Mouse (Mus musculus): Measurements from ENCODE around the gene Prss48. TPM values are rescaled to one million over a fixed set of nuclear protein-coding genes. Genes with fewer than 3 reads are reported as not detected.

Prss48 gene
- not detected for total RNA-seq (2021)
- long read RNA-seq, experiment 1 = 0 reads
- long read RNA-seq, experiment 2, partial matches to known transcripts = 0 of 1 reads
- long read RNA-seq, experiment 2, other reads (novel, unspliced or antisense) = 1 of 1 reads

- peak; percentile 7 for DNase-seq
Measured at GRCm38 (mm10) chr3:86002423-86002822, at the start of gene Prss48. Prss48 (minus strand) TSS chr3:86002491.

GRCm38 (mm10) chr3:86049041-86049440 is 46.8 kb upstream of the Prss48 start:
- DNase-seq = no peak

- DNase-seq = no peak
Measured at GRCm38 (mm10) chr3:86047686-86048408, 45.6 kb upstream of the Prss48 start.

GRCm38 (mm10) chr3:86040286-86041201 is 38.3 kb upstream of the Prss48 start:
- peak; percentile 26 for DNase-seq

GRCm38 (mm10) chr3:86038648-86039047 is 36.4 kb upstream of the Prss48 start:
- DNase-seq = peak; percentile 29

GRCm38 (mm10) chr3:86037926-86038484 is 35.7 kb upstream of the Prss48 start:
- DNase-seq = no peak

- DNase-seq = no peak
Measured at GRCm38 (mm10) chr3:86033455-86034090, 31.3 kb upstream of the Prss48 start.

- DNase-seq = peak; percentile 12
Measured at GRCm38 (mm10) chr3:86030566-86030965, 28.3 kb upstream of the Prss48 start.

- no peak for DNase-seq
Measured at GRCm38 (mm10) chr3:86028658-86029375, 26.5 kb upstream of the Prss48 start.

GRCm38 (mm10) chr3:86025341-86026137 is 23.2 kb upstream of the Prss48 start:
- no peak for DNase-seq

GRCm38 (mm10) chr3:86024065-86024795 is 21.9 kb upstream of the Prss48 start:
- no peak for DNase-seq

- no peak for DNase-seq
Measured at GRCm38 (mm10) chr3:86021651-86022050, 19.4 kb upstream of the Prss48 start.

GRCm38 (mm10) chr3:86020921-86021650 is 18.8 kb upstream of the Prss48 start:
- DNase-seq = no peak

GRCm38 (mm10) chr3:86017484-86017883 is 15.2 kb upstream of the Prss48 start:
- DNase-seq = no peak

- DNase-seq = no peak
Measured at GRCm38 (mm10) chr3:86016965-86017364, 14.7 kb upstream of the Prss48 start.

GRCm38 (mm10) chr3:86013837-86014236 is 11.5 kb upstream of the Prss48 start:
- no peak for DNase-seq

GRCm38 (mm10) chr3:86011833-86012232 is 9.5 kb upstream of the Prss48 start:
- DNase-seq = no peak

- no peak for DNase-seq
Measured at GRCm38 (mm10) chr3:86011373-86011772, 9.1 kb upstream of the Prss48 start.

GRCm38 (mm10) chr3:86010618-86011017 is 8.3 kb upstream of the Prss48 start:
- DNase-seq = no peak

Measured in adrenal gland, postnatal 10 days (tissue).